ENCODE assay signal across 14 mouse cellular contexts in genomic region chr11:115857936-115858335, GRCm38 (mm10). TPM values are rescaled to one million over a fixed set of nuclear protein-coding genes. Genes with fewer than 3 reads are reported as not detected.
A peak's percentile ranks its signal among the peaks of the same experiment; 100 is the strongest.
DNase-seq lines count a peak whose midpoint lies in the region; ATAC-seq and TF ChIP-seq lines count a peak whose summit lies in the region.
"Had no signal": no experiment of that assay in that cellular context is flagged by ENCODE, and none has a peak within 500 bp of the region (broad histone marks: within the 10 kb centered on the region; RNA-seq: fewer than 3 reads in every experiment).

No protein-coding gene starts in this region.

- H3K4me2 ChIP-seq in kidney, embryonic 14.5 days (replicated peaks; ENCODE audit: low read depth, low read length), result no peak overlapping the region
- no peak overlapping the region for H3K4me2 ChIP-seq in kidney, postnatal 0 days (ENCODE audit: low read length)

- peaks cover 80% of the 10 kb centered on the region for H3K27me3 ChIP-seq in heart, embryonic 10.5 days (ENCODE audit: insufficient read depth, poor library complexity, severe bottlenecking)
- peaks cover 35% of the 10 kb centered on the region for H3K27me3 ChIP-seq in kidney, embryonic 14.5 days (ENCODE audit: control insufficient read depth, insufficient read depth, low read length)
- H3K27me3 ChIP-seq in E14TG2a.4 (ENCODE audit: insufficient read depth, low read length), result peaks cover 48% of the 10 kb centered on the region
- peaks cover 16% of the 10 kb centered on the region for H3K27me3 ChIP-seq in kidney, postnatal 0 days (ENCODE audit: insufficient read depth, low read length)

- H3K9ac ChIP-seq in kidney, embryonic 14.5 days (ENCODE audit: low read depth, low read length), result no peak overlapping the region
- H3K9ac ChIP-seq in kidney, postnatal 0 days (ENCODE audit: low read depth, low read length), result peak overlapping the region; percentile 18; the same call in 1 of the 2 replicates
- H3K9ac ChIP-seq: liver, embryonic 14.5 days had no signal

- no peak for TF ChIP-seq CTCF in E14TG2a.4 (conservative IDR thresholded peaks at IDR 0.05; ENCODE audit: low read length)
- TF ChIP-seq CTCF in kidney, postnatal 0 days (IDR thresholded peaks at IDR 0.05; ENCODE audit: low read depth), result no peak

- peaks cover 30% of the 10 kb centered on the region for H3K4me1 ChIP-seq in heart, embryonic 10.5 days
- 0 out of 2 replicates have a peak, but pooled peaks cover 4% of the 10 kb centered on the region for H3K4me1 ChIP-seq in kidney, embryonic 14.5 days (ENCODE audit: control insufficient read depth, insufficient read depth, low read length)
- H3K4me1 ChIP-seq in E14TG2a.4 (replicated peaks; ENCODE audit: low read depth, low read length), result peaks cover 22% of the 10 kb centered on the region
- H3K4me1 ChIP-seq in kidney, postnatal 0 days (replicated peaks; ENCODE audit: insufficient read depth, low read length), result 0 out of 2 replicates have a peak, but pooled peaks cover 4% of the 10 kb centered on the region

- peak overlapping the region; percentile 63 for H3K4me3 ChIP-seq in heart, embryonic 10.5 days
- H3K4me3 ChIP-seq in kidney, embryonic 14.5 days (ENCODE audit: low read length), result no peak overlapping the region
- H3K4me3 ChIP-seq in E14TG2a.4 (replicated peaks; ENCODE audit: low read length), result peak overlapping the region; percentile 78
- 0 out of 2 replicates have a peak overlapping the region, but pooled peaks have one; percentile 31 for H3K4me3 ChIP-seq in kidney, postnatal 0 days (replicated peaks; ENCODE audit: low read depth, low read length)

- WGBS in heart, embryonic 10.5 days, result 64% methylated on average over 13 of the region's 13 CpGs
- 59% methylated on average over 13 of the region's 13 CpGs for WGBS in kidney, embryonic 14.5 days
- WGBS in kidney, postnatal 0 days, result 49% methylated on average over 13 of the region's 13 CpGs

- H3K27ac ChIP-seq in heart, embryonic 10.5 days, result no peak overlapping the region
- no peak overlapping the region for H3K27ac ChIP-seq in kidney, embryonic 14.5 days (ENCODE audit: low read depth, low read length)
- no peak overlapping the region for H3K27ac ChIP-seq in kidney, postnatal 0 days
- H3K27ac ChIP-seq: liver, embryonic 14.5 days had no signal

- H3K36me3 ChIP-seq in heart, embryonic 10.5 days, result peaks cover 46% of the 10 kb centered on the region
- peaks cover 17% of the 10 kb centered on the region; the same call in 1 of the 2 replicates for H3K36me3 ChIP-seq in kidney, embryonic 14.5 days (ENCODE audit: control insufficient read depth, insufficient read depth, low read length)
- H3K36me3 ChIP-seq in E14TG2a.4 (ENCODE audit: insufficient read depth, low read length), result peaks cover 30% of the 10 kb centered on the region
- peaks cover 16% of the 10 kb centered on the region for H3K36me3 ChIP-seq in kidney, postnatal 0 days (ENCODE audit: insufficient read depth, low read length)

- no peak for DNase-seq in heart, embryonic 10.5 days (ENCODE audit: low spot score)
- no peak for DNase-seq in heart, adult 8-10 months (ENCODE audit: low spot score)
- DNase-seq in kidney, adult 18-20 months, result peak; percentile 69
- no peak for DNase-seq in kidney, postnatal 0 days (ENCODE audit: low spot score)
- DNase-seq in layer of hippocampus, adult 9-10 months (ENCODE audit: low spot score), result no peak
- DNase-seq: cerebellum, adult 8-10 months; lung, postnatal 36 days; right cerebral cortex, postnatal 4 days had no signal

- H3K9me3 ChIP-seq in heart, embryonic 10.5 days, result no peaks in the 10 kb centered on the region
- no peaks in the 10 kb centered on the region for H3K9me3 ChIP-seq in kidney, embryonic 14.5 days (ENCODE audit: control insufficient read depth, low read length)
- no peaks in the 10 kb centered on the region for H3K9me3 ChIP-seq in E14TG2a.4 (ENCODE audit: low read length)
- H3K9me3 ChIP-seq in kidney, postnatal 0 days (replicated peaks; ENCODE audit: low read length), result no peaks in the 10 kb centered on the region

- ATAC-seq in kidney, embryonic 14.5 days (ENCODE audit: low FRiP score, low TSS enrichment), result no peak
- no peak for ATAC-seq in kidney, postnatal 0 days (replicated peaks; ENCODE audit: low FRiP score, low read depth)
- ATAC-seq: activated CD4-positive, CD25-positive, alpha-beta regulatory T cell, adult 4 months had no signal

RNA-seq across cellular contexts. Expression of gene Myo15b, which starts 0.3 kb away (rescaled TPM):
- polyA plus RNA-seq in heart, embryonic 10.5 days (2016; fragmentation: Nextera tagmentation; extraction: Ambion mirVana), result 0.23 and 0.31 TPM in 2 replicates
- under 1 TPM in 1 of 4 experiments, not detected in 3; 0.06 TPM for total RNA-seq in heart, adult 8-10 months (2022)
- polyA plus RNA-seq in kidney, embryonic 14.5 days (2014; fragmentation: Nextera tagmentation; extraction: Ambion mirVana), result 2.8 and 5.5 TPM in 2 replicates
- 16.5 and 17.6 TPM in 2 replicates for polyA plus RNA-seq in kidney, postnatal 0 days (2015; fragmentation: Nextera tagmentation; extraction: Ambion mirVana)
- total RNA-seq: midbrain, postnatal 0 days had no signal
- polyA plus RNA-seq: activated CD4-positive, CD25-positive, alpha-beta regulatory T cell, adult 4 months; C2C12 had no signal

RNA-seq across cellular contexts. Expression of gene Llgl2, which starts 34.1 kb away (rescaled TPM):
- 35.0 and 40.8 TPM in 2 replicates for polyA plus RNA-seq in heart, embryonic 10.5 days (2016; fragmentation: Nextera tagmentation; extraction: Ambion mirVana)
- total RNA-seq in heart, adult 8-10 months (2022), result 10 to 100 TPM; 15.7 to 31.8 (median 20.3) TPM
- polyA plus RNA-seq in kidney, embryonic 14.5 days (2014; fragmentation: Nextera tagmentation; extraction: Ambion mirVana), result 24.3 and 28.7 TPM in 2 replicates
- 54.5 and 61.2 TPM in 2 replicates for polyA plus RNA-seq in kidney, postnatal 0 days (2015; fragmentation: Nextera tagmentation; extraction: Ambion mirVana)

RNA-seq across cellular contexts. Expression of gene Smim5, which starts 41.8 kb away (rescaled TPM):
- 13.7 and 17.9 TPM in 2 replicates for polyA plus RNA-seq in heart, embryonic 10.5 days (2016; fragmentation: Nextera tagmentation; extraction: Ambion mirVana)
- total RNA-seq in heart, adult 8-10 months (2022), result 10 to 100 TPM; 11.0 to 28.2 (median 14.6) TPM
- polyA plus RNA-seq in kidney, embryonic 14.5 days (2014; fragmentation: Nextera tagmentation; extraction: Ambion mirVana), result 2.3 and 2.9 TPM in 2 replicates
- polyA plus RNA-seq in kidney, postnatal 0 days (2015; fragmentation: Nextera tagmentation; extraction: Ambion mirVana), result 11.1 and 12.1 TPM in 2 replicates
- total RNA-seq: midbrain, postnatal 0 days had no signal

RNA-seq across cellular contexts. Expression of gene Tsen54, which starts 43.4 kb away (rescaled TPM):
- 39.1 and 41.7 TPM in 2 replicates for polyA plus RNA-seq in heart, embryonic 10.5 days (2016; fragmentation: Nextera tagmentation; extraction: Ambion mirVana)
- total RNA-seq in heart, adult 8-10 months (2022), result 1 to 10 TPM; 6.9 to 8.8 (median 7.5) TPM
- polyA plus RNA-seq in kidney, embryonic 14.5 days (2014; fragmentation: Nextera tagmentation; extraction: Ambion mirVana), result 26.2 and 34.9 TPM in 2 replicates
- 34.7 and 36.2 TPM in 2 replicates for polyA plus RNA-seq in kidney, postnatal 0 days (2015; fragmentation: Nextera tagmentation; extraction: Ambion mirVana)

RNA-seq across cellular contexts. Expression of gene Caskin2, which starts 44.5 kb away (rescaled TPM):
- 18.7 and 21.4 TPM in 2 replicates for polyA plus RNA-seq in heart, embryonic 10.5 days (2016; fragmentation: Nextera tagmentation; extraction: Ambion mirVana)
- total RNA-seq in heart, adult 8-10 months (2022), result 10 to 100 TPM; 40.3 to 48.2 (median 44.7) TPM
- polyA plus RNA-seq in kidney, embryonic 14.5 days (2014; fragmentation: Nextera tagmentation; extraction: Ambion mirVana), result 14.2 and 17.5 TPM in 2 replicates
- 14.2 and 14.4 TPM in 2 replicates for polyA plus RNA-seq in kidney, postnatal 0 days (2015; fragmentation: Nextera tagmentation; extraction: Ambion mirVana)
